Mouse (Mus musculus) liver, postnatal 0 days (tissue): Measurements from ENCODE around the gene BC005624.

ENCODE experiments used
- CTCF ChIP-seq: sonication (generic); IDR thresholded peaks from 2 replicates; pipeline ENCODE4 v1.5.1; 2016; ENCODE audit warnings: antibody characterized with exemption, low read depth
- EP300 ChIP-seq: IDR thresholded peaks from 2 replicates; pipeline ENCODE4 v1.6.1; 2016; ENCODE audit warnings: antibody characterized with exemption, low read depth, mild to moderate bottlenecking

DNA sequence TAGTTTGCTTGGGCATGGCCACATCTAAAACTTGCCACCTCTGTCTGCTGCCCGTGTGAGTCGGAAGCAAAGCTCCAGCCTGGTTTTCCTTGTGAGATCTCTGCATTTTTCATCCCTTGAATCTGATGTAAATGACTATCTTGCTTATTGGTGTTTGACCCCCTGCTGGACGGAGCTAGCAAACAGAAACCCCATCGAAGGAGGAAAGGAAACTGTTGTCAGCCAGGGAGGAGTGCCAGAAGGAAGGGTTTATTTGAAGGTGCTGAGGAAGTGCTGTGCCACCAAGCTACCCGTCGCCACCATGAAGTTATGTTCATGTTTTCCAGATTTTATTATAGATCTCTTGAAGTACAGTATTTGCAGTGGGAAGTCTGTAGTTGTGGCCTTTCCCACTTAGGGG is 27.2 kb downstream of the BC005624 start:
- TF ChIP-seq EP300 (no peak), CTCF (peak; percentile 33; the same call in 1 of the 2 replicates)
